Mouse (Mus musculus) lung, postnatal 10 days (tissue): ENCODE data around the gene Bcdin3d.

Experiments
- DNase-seq: peaks from one replicate; pipeline ENCODE4 v3.0.0; 2021

The Bcdin3d gene

GRCm38 (mm10) chr15:99474576-99474926, at the start of gene Bcdin3d:
Gene Bcdin3d (minus strand): TSS chr15:99474730.
- DNase-seq = peak; percentile 94

GRCm38 (mm10) chr15:99520306-99520705, 45.8 kb upstream of the Bcdin3d start:
- no peak for DNase-seq

DNA sequence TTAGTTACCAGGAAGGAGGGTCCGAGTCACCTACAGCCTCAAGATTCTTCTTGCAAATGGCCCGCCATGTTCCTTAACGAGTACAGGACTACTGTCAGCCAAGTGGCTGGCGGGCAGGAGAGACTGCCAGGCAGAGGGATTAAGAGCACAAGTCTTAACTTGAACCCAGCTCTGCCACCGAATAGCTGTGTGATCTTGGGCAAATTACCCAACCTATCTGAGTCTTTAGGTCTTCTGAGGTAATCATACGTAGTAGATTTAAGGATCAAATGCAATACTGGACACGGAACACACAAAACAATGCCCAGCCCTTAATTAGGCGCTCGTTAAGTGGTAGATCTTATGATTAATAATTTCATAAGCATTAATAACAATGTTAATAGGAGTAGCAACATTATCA, 45.1 kb upstream of the Bcdin3d start:
- no peak for DNase-seq

- DNase-seq = no peak
These were observed 43.2 kb upstream of the Bcdin3d start for GRCm38 (mm10) chr15:99517715-99518114.

DNA sequence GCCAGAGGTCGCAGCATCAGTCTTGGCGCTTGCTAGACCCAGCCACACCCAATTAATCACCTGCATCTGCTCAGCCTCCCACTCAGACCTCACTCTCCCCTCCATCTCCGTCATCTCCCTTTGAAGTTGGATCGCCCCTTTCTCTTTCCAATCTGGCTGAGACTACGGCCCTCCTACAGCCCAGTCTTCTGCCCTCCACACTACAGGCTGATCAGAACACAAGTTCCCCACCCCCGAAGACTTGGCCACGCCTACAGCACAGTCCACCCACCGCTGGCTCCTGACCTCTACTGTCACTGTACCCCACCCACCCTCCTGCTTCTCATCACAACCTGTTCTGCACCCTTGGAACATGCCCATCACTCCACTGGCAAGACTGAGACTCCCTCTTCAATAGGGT, 42.2 kb upstream of the Bcdin3d start:
- DNase-seq = no peak

DNA sequence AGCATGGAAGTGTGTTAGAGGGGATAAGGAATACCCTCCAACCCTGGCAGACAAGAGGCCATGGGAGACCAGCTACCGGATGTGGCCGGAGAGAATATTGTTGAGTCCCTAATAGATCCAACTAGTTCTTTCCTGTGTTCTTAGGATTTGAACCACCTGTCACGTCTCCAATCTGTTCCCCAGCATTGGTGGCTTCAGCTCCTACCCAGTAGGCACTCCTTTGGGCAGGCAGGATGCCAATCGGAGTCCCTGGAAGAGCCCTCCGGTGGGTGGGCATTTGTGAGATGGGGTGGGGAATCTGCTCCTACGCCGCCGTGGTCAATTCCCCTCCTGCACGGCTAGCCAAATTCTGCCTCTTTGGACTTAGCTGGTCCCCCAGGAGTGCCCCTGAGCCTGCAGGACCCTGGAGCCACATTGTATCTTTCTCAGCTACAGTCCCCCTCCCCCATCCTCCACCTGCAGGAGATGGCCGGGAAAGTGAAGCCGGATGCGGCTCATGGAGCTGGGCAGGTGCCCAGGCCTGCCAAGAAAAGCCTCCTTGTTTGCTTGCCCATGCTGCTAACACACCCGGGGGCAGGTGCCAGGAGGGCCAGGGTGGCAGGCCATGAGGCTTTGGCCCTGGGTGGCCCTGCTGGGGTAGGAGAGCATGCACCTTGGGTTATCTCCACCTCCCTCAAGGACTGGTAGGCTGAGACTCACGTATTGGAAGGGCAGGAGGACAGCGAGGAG, 37.4 kb upstream of the Bcdin3d start:
- no peak for DNase-seq

- no peak for DNase-seq
These were observed 36.1 kb upstream of the Bcdin3d start for GRCm38 (mm10) chr15:99510621-99511020.

DNA sequence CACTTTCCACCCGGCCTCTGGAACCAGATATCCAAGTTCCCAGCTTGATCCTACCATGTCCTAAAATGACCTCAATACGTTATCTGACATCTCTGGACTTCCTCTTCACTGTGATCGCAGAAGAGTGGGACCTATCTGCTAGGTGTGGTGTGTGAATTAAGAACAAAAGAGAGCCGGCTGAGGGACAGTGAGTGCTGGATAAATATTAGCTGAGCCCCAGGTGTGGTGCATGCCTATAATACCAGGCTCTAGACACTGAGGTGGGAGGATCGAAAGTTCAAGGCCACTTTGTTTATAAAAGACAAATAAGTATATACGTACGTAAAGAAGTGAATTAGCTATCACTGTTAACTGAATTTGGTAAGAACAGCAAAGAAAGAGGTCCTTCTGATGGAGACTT, 35.3 kb upstream of the Bcdin3d start:
- no peak for DNase-seq

DNA sequence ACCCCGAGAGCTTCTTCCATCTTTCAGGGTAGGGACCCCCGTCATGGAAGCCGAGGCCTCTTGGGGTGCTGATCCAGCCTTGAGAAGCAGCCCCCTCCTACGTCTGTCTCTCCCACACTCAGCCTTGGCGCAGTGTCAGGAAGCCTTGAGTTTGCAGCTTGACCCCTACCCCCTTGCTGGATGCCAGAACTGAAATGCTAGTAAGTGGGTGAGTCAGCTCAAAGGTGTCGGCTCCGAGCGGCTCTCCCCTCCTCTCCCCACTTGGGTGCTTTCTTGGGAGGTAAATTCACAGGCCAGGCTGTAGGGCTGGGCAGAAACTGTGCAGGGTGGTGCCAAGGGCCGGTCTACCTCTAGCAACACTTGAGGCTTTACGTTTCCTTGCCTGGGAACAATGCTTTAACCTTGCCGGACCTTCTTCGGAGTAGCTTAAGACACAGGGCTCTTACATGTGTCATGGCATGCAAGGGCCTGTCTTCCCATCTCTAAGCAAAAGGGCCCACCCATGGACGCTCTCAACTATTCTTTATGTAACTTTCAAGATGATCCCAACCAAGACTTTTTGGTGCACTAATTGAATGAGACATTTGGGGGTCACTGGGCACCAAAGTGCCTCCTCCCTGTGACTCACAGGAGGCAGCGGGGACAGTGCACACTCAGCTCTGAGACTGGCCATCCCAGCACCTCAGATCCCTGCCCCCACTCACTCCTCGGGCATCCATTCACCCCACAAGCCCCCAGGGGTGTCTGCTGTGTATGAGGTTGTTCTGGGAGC, 31.0 kb upstream of the Bcdin3d start:
- DNase-seq = peak; percentile 76

GRCm38 (mm10) chr15:99503256-99503655, 28.7 kb upstream of the Bcdin3d start:
- DNase-seq = no peak

GRCm38 (mm10) chr15:99502311-99502831, 27.8 kb upstream of the Bcdin3d start:
- no peak for DNase-seq

- DNase-seq = no peak
These were observed 27.0 kb upstream of the Bcdin3d start for GRCm38 (mm10) chr15:99501292-99502260.

DNA sequence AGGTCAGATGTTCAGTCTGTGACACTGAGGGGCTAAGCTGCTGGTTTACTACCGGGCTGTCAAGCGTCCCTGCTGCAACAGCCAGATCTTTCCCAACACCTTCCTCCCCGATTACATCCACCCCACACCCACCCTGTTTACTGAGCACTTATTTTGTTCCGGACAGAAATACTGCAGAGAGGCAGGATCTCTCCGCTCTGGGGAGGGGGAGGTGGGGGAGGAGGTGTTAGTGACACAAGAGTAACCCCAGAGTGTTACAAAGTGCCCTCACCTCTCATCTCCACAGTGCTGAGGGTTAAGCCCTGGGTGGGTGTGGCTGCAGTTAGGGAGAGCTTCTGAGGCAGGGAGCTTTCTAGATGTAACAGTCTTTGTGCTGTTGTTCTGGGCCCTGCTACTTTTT, 25.8 kb upstream of the Bcdin3d start:
- DNase-seq = peak; percentile 78

- no peak for DNase-seq
These were observed 25.2 kb upstream of the Bcdin3d start for GRCm38 (mm10) chr15:99499726-99500125.

GRCm38 (mm10) chr15:99498781-99499180, 24.3 kb upstream of the Bcdin3d start:
- DNase-seq = peak; percentile 77

- DNase-seq = no peak
These were observed 23.8 kb upstream of the Bcdin3d start for GRCm38 (mm10) chr15:99498356-99498755.

DNA sequence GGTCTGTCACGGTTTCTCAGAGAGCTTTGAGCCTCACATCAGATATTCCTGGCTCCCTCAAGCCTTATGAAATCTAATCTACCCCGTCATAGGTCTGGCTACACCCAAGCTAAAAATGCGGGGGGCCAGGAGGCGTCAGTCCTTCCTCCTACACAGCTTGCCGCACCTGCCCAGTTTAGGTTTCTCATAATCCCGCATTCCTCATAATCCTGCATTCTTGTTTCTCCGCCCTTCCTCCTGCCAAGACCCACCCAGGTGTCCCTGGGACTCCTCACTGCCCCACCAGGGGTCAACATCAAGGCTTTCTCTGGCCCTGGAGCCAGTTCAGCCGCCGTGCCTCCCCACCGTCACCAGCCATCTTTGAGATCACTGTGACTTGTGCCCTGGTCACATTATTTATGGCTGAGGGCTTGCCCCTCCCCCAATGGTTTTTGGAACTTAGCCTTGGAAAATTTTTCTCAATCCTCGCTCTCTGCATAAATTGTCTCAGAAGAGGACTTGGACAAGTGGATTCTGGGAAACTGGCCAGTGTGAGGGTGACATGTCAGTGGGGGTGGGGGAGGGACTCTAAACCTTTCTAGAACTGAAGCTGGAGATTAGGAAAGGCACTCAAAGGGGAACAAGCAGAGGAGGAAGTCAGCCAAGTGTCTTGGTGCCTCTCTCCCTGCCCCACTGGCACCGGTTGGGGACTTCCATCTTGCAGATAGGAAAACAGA, 23.2 kb upstream of the Bcdin3d start:
- peak; percentile 95 for DNase-seq

DNA sequence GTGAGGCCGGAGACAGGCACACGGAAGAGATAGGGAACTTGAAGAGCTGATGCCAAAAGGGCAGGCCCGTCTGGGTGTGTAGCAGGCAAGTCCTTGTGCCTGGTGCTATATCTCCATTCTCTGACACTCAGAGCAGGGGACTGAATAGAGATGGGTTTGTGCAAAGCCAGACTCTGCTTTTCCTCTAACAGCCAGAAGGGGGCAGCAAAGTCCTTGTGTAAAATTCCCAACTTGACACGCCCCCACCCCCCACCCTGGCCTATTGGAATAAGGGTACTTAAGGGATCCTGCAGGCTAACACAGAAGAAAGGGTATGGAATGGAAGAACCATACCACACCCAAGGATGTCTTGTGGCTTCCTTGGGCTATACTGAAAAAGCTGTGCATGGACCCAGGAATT, 22.5 kb upstream of the Bcdin3d start:
- DNase-seq = peak; percentile 72

DNA sequence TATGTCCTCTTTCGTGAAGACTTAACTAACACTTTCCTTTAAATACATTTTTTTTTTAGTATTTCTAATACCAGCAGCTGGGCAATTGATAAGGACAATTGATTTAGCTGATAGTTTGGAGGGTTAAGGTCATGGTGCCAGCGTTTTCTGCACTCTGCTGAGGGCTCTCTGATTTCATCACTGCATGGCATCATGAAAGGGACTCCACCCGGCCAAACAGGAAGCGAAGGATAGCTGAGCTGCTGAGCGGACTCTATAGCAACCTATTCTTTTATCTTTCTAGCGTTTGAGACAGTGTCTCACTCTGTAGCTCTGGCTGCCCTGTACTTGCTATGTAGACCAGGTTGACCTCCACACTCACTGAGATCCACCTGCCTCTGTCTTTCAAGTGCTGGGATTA, 10.2 kb upstream of the Bcdin3d start:
- DNase-seq = no peak

GRCm38 (mm10) chr15:99475814-99476213, 1.3 kb upstream of the Bcdin3d start:
- DNase-seq = no peak

- peak; percentile 89 for DNase-seq
These were observed 542 bp downstream of the Bcdin3d start for GRCm38 (mm10) chr15:99473801-99474575.

GRCm38 (mm10) chr15:99472972-99473371, 1.6 kb downstream of the Bcdin3d start:
- no peak for DNase-seq
